Mouse (Mus musculus) brain, embryonic 14.5 days (tissue): ENCODE results near the gene Vpreb3.

ENCODE experiments used
- CTCF ChIP-seq: fragments of 200-500 bp; IDR thresholded peaks from 2 replicates; pipeline ENCODE4 v1.5.1; 2012; ENCODE audit warnings: inconsistent platforms, mild to moderate bottlenecking, moderate library complexity, borderline replicate concordance; ENCODE audit not compliant: insufficient read depth, insufficient read length; ENCODE audit errors: extremely low read depth
- POLR2A ChIP-seq: fragments of 200-500 bp; IDR thresholded peaks from 2 replicates; pipeline ENCODE4 v1.6.1; 2012; ENCODE audit warnings: mild to moderate bottlenecking, inconsistent platforms, borderline replicate concordance; ENCODE audit not compliant: poor library complexity, insufficient read depth, insufficient read length, severe bottlenecking; ENCODE audit errors: extremely low read depth

DNA sequence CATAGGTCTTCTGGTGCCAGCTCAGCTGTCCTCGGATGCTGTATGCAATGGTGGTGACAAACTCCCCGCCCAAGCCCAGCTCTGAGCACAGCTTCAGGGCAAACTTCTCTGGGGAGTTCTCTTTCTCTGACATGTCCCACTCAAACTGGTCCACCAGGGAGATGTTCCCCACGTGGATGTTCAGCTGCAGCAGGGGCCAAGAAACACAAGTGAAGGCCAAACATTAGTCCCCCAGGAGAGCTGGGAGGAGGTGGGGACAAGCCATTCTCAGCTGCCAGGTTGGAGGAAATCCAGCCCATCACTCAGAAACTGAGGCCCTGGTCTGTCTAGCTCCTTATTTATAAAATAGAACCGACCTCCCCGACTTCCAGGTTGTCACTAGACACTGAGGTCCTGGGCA lies 38.5 kb upstream of the Vpreb3 start:
- TF ChIP-seq POLR2A (no peak), CTCF (no peak)
